Mouse (Mus musculus) cerebellum, adult 2 months (tissue): ENCODE results near the gene Atad3a. TPM values are rescaled to one million over a fixed set of nuclear protein-coding genes. Genes with fewer than 3 reads are reported as not detected.

ENCODE experiments used
- DNase-seq, 2 experiments: peaks; one replicate each; pipeline ENCODE4 v3.0.0; 2021
- H3K27ac ChIP-seq: fragments of 200-500 bp; 2 replicates; pipeline ENCODE4 v1.5.1; 2012; ENCODE audit warnings: low read length, control low read depth, inconsistent platforms; ENCODE audit not compliant: insufficient read depth
- H3K27me3 ChIP-seq: fragments of 200-500 bp; 2 replicates; pipeline ENCODE4 v1.6.1; 2012; ENCODE audit warnings: inconsistent platforms, mild to moderate bottlenecking, low read length, moderate library complexity; ENCODE audit not compliant: control insufficient read depth, insufficient read depth
- H3K4me1 ChIP-seq: fragments of 200-500 bp; 2 replicates; pipeline ENCODE4 v1.6.1; 2011; ENCODE audit warnings: low read length; ENCODE audit not compliant: control insufficient read depth, insufficient read depth
- H3K4me3 ChIP-seq: fragments of 200-500 bp; replicated peaks from 2 replicates; pipeline ENCODE3; 2011; ENCODE audit warnings: mild to moderate bottlenecking, low read depth, low read length, control low read depth; ENCODE audit not compliant: insufficient read depth
- CTCF ChIP-seq: fragments of 200-500 bp; IDR thresholded peaks from 2 replicates; pipeline ENCODE4 v1.5.1; 2011; ENCODE audit warnings: low read depth, mild to moderate bottlenecking, control low read depth, low read length, moderate library complexity, borderline replicate concordance; ENCODE audit not compliant: insufficient read depth
- POLR2A ChIP-seq: fragments of 200-500 bp; IDR thresholded peaks from 2 replicates; pipeline ENCODE4 v1.6.1; 2011; ENCODE audit warnings: low read length, control low read depth, borderline replicate concordance; ENCODE audit not compliant: insufficient read depth
- WGBS: fragments of 180-500 bp; shearing (Covaris S2); methylation state at CpG from one replicate; pipeline ENCODE4 v1.1.7; 2018; 5-methylcytosine and 5-hydroxymethylcytosine counted together
- polyA plus RNA-seq: library from polyadenylated mRNA; depleted of rRNA; stranded (reverse); fragments of >200 nt; gene quantifications from 2 replicates; pipeline ENCODE4 v1.2.3, GENCODE M21; 2012

The Atad3a gene
- polyA plus RNA-seq, 1 experiment, result 114 TPM

GRCm38 (mm10) chr4:155739741-155740636, 20.9 kb downstream of the Atad3a start:
- Histone ChIP-seq H3K27me3 (no peaks in the 10 kb centered on the region), H3K4me1 (peaks cover 68% of the 10 kb centered on the region), H3K4me3 (peak overlapping the region; percentile 6), H3K27ac (peak overlapping the region; percentile 48)
- no peak for TF ChIP-seq CTCF
- 0 out of 2 replicates have a peak, but pooled peaks have one; percentile 7 for TF ChIP-seq POLR2A
- WGBS, result 13% methylated on average over 37 of the region's 37 CpGs
- DNase-seq, result peak; percentile 83 to 86

- WGBS, result 43% methylated on average over 6 of the region's 6 CpGs
- Histone ChIP-seq H3K4me1 (peaks cover 60% of the 10 kb centered on the region), H3K4me3 (peak overlapping the region; percentile 6), H3K27ac (peak overlapping the region; percentile 47), H3K27me3 (no peaks in the 10 kb centered on the region)
- no peak for TF ChIP-seq CTCF
- no peak for TF ChIP-seq POLR2A
- peak in 1 of 2 experiments; percentile 53 for DNase-seq
Observed at GRCm38 (mm10) chr4:155739152-155739551, 21.7 kb downstream of the Atad3a start.

GRCm38 (mm10) chr4:155738262-155738661, 22.6 kb downstream of the Atad3a start:
- Histone ChIP-seq H3K27me3 (no peaks in the 10 kb centered on the region), H3K4me1 (peaks cover 55% of the 10 kb centered on the region), H3K27ac (peak overlapping the region; percentile 32), H3K4me3 (no peak overlapping the region)
- no peak for DNase-seq
- TF ChIP-seq CTCF (no peak), POLR2A (no peak)
- WGBS, result 13% methylated on average over 8 of the region's 8 CpGs

- peaks cover 43% of the 10 kb centered on the region for H3K4me1 ChIP-seq
- no peaks in the 10 kb centered on the region for H3K27me3 ChIP-seq
- peak; percentile 43 to 48 for DNase-seq
- WGBS, result 15% methylated on average over 5 of the region's 5 CpGs
- H3K4me3 ChIP-seq, result peak overlapping the region; percentile 69
- H3K27ac ChIP-seq, result peak overlapping the region; percentile 98
- no peak for TF ChIP-seq CTCF
Observed at GRCm38 (mm10) chr4:155736421-155736820, 24.5 kb downstream of the Atad3a start.

- Histone ChIP-seq H3K4me1 (peaks cover 36% of the 10 kb centered on the region), H3K27me3 (no peaks in the 10 kb centered on the region), H3K4me3 (peak overlapping the region; percentile 69), H3K27ac (peak overlapping the region; percentile 98)
- no peak for TF ChIP-seq POLR2A
- TF ChIP-seq CTCF, result no peak
- DNase-seq, result no peak
- 31% methylated on average over 5 of the region's 5 CpGs for WGBS
Observed at GRCm38 (mm10) chr4:155735788-155736187, 25.1 kb downstream of the Atad3a start.

GRCm38 (mm10) chr4:155734951-155735702, 25.8 kb downstream of the Atad3a start:
- peak overlapping the region; percentile 69 for H3K4me3 ChIP-seq
- TF ChIP-seq CTCF, result no peak
- peak; percentile 30; the same call in 1 of the 2 replicates for TF ChIP-seq POLR2A
- no peaks in the 10 kb centered on the region for H3K27me3 ChIP-seq
- peaks cover 30% of the 10 kb centered on the region for H3K4me1 ChIP-seq
- DNase-seq, result peak; percentile 83 to 84
- under 1% methylated on average over 66 of the region's 79 CpGs for WGBS
- H3K27ac ChIP-seq, result peak overlapping the region; percentile 98

- 1% methylated on average over 33 of the region's 35 CpGs for WGBS
- peak; percentile 95 to 97 for DNase-seq
- Histone ChIP-seq H3K4me1 (peaks cover 27% of the 10 kb centered on the region), H3K4me3 (peak within 1 kb of the TSS; percentile 69), H3K27me3 (no peaks in the 10 kb centered on the region), H3K27ac (peak within 1 kb of the TSS; percentile 98)
- peak; percentile 57; the same call in 1 of the 2 replicates for TF ChIP-seq POLR2A
- no peak for TF ChIP-seq CTCF
Observed at GRCm38 (mm10) chr4:155734350-155734941, 26.4 kb downstream of the Atad3a start, which contains the start of gene Tmem240. Gene Tmem240 (plus strand): TSS chr4:155734800.
